Mouse (Mus musculus) forebrain, embryonic 16.5 days (tissue): ENCODE data around the gene Vmn2r10. TPM values are rescaled to one million over a fixed set of nuclear protein-coding genes. Genes with fewer than 3 reads are reported as not detected.
"Not testable (repeated sequence)": the region's sequence is repeated elsewhere in the genome, so short reads cannot be mapped to it uniquely, and the experiment has no call there.

Source experiments
- ATAC-seq: fragments of 200-750 bp; cut with Nextera tagmentation; 2 replicates; pipeline ENCODE4 v1.8.0; 2017; ENCODE audit warnings: mild to moderate bottlenecking, moderate library complexity
- H3K27ac ChIP-seq: fragments of 300-500 bp; sonication (generic); 2 replicates; pipeline ENCODE4 v1.5.1; 2014; ENCODE audit warnings: low read length, control low read depth
- H3K27me3 ChIP-seq: fragments of 300-500 bp; sonication (generic); replicated peaks from 2 replicates; pipeline ENCODE4 v1.6.1; 2014; ENCODE audit warnings: low read length; ENCODE audit not compliant: control insufficient read depth, insufficient read depth
- H3K36me3 ChIP-seq: fragments of 300-500 bp; sonication (generic); 2 replicates; pipeline ENCODE4 v1.6.1; 2014; ENCODE audit not compliant: control insufficient read depth, insufficient read depth
- H3K4me1 ChIP-seq: fragments of 300-500 bp; sonication (generic); replicated peaks from 2 replicates; pipeline ENCODE4 v1.6.1; 2014; ENCODE audit warnings: low read length; ENCODE audit not compliant: control insufficient read depth, insufficient read depth
- H3K4me2 ChIP-seq: fragments of 300-500 bp; sonication (generic); 2 replicates; pipeline ENCODE4 v1.6.1; 2014; ENCODE audit warnings: mild to moderate bottlenecking, low read length, control low read depth
- H3K4me3 ChIP-seq: fragments of 300-500 bp; sonication (generic); replicated peaks from 2 replicates; pipeline ENCODE4 v1.5.1; 2014; ENCODE audit warnings: mild to moderate bottlenecking, low read length, control low read depth
- H3K9ac ChIP-seq: fragments of 300-500 bp; sonication (generic); replicated peaks from 2 replicates; pipeline ENCODE4 v1.6.1; 2014; ENCODE audit warnings: low read depth, low read length, control low read depth
- H3K9me3 ChIP-seq: fragments of 300-500 bp; sonication (generic); 2 replicates; pipeline ENCODE4 v1.6.1; 2016; ENCODE audit warnings: low read length; ENCODE audit not compliant: control insufficient read depth
- WGBS: fragments of 180-500 bp; shearing (Covaris S2); extraction: QIAGEN DNeasy Blood & Tissue Kit; methylation state at CpG from one replicate; pipeline ENCODE4 v1.1.7; 2014; 5-methylcytosine and 5-hydroxymethylcytosine counted together
- polyA plus RNA-seq: library from polyadenylated mRNA; unstranded; fragments of >200 nt; fragmentation: Nextera tagmentation; extraction: Ambion mirVana; gene quantifications from 2 replicates; pipeline ENCODE4 v1.2.1, GENCODE M21; 2015

Vmn2r10 gene
- polyA plus RNA-seq = not detected in 2 replicates

DNA sequence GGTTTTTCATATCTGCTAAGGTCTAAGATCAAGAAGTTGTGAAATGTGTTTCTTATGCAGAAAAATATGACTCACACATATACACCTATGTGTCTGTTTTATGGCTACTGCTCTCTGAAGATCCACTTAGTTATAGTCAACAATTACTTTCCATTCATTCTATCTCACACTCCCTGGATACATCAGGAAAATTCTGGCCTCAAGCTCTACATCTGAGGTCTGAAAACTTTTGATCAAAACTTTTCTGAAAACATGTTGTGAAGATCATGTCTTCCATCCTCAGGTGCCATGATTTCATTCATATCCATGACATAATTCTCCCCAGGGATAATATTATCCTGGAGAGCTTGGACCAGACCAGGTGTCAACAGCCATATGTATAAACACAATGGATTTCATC is at the start of gene Vmn2r10:
Gene Vmn2r10 (minus strand): TSS at position 101 of the 400 bp plus-strand sequence.
- H3K4me2 ChIP-seq, H3K27me3 ChIP-seq, H3K36me3 ChIP-seq, ATAC-seq, H3K27ac ChIP-seq, H3K9me3 ChIP-seq, H3K4me1 ChIP-seq, H3K9ac ChIP-seq, H3K4me3 ChIP-seq: not testable (repeated sequence)

DNA sequence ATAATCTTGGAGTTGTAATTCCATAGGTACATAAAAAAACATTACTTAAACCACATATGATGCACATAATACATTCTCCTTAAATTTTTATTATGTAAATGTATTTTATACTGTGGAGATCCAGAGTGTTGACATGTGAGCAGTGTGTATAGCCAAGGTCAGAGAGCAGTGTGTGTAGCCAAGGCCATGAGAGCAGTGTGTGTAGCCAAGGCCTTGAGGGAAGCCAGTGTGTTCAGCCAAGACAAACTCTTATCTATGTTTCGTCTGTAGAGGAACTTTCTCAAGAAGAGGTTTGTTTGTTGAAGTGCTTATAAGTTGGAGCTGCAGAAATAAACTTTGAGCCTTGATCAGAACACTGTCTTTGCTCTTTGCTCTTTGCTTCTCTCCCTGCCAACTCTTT is 49.0 kb upstream of the Vmn2r10 start:
- no peak for ATAC-seq
- Histone ChIP-seq H3K9me3 (no peaks in the 10 kb centered on the region), H3K27ac (no peak overlapping the region), H3K4me3 (no peak overlapping the region), H3K4me1 (no peaks in the 10 kb centered on the region), H3K36me3 (no peaks in the 10 kb centered on the region), H3K4me2 (no peak overlapping the region), H3K9ac (no peak overlapping the region), H3K27me3 (no peaks in the 10 kb centered on the region)
- WGBS = 83% methylated on average over 1 of the region's 1 CpGs

DNA sequence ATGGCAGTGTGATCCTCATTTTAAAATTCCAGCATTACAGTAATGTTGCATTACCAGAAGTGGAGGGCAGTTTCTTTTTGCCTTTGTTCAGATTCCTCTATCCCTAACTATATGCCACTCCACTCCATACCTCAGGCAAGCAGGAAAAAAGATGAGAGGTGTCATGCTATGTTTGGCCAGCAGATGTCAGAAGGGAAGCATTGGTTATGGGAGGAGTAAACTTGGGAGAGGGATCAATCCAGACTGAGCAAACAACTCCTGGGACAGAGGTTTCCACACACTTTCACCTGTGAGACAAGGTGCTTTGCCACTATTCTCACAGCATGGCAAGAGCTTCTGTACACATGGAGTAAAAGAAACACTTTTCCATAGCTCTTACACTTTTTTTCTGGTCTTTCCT is 26.3 kb upstream of the Vmn2r10 start:
- Histone ChIP-seq H3K4me2 (no peak overlapping the region), H3K9me3 (0 out of 2 replicates have a peak, but pooled peaks cover 3% of the 10 kb centered on the region), H3K9ac (no peak overlapping the region), H3K36me3 (no peaks in the 10 kb centered on the region), H3K4me3 (no peak overlapping the region), H3K27ac (no peak overlapping the region), H3K4me1 (no peaks in the 10 kb centered on the region), H3K27me3 (no peaks in the 10 kb centered on the region)
- no peak for ATAC-seq

DNA sequence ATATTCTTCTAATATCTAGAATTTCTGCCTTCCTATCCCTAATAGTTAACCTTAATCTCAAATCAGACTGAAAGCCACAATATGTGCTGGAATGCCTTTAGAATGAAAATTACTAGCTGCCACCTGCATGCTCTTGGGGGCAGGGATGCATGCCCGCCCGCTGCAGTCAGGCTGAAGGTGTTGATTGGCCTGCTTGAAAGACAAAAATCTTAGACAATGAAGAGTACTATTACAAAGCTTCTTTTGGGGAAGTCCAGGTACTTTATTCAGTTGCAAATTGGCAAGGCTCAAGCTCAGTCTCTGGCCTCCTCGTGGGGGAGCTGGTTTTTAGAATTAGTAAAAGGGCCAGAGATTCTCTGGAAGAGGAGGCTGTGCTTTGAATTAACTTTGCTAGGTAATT is 17.4 kb downstream of the Vmn2r10 start:
- Histone ChIP-seq H3K9me3 (peaks cover 14% of the 10 kb centered on the region), H3K4me1 (no peaks in the 10 kb centered on the region), H3K4me2 (no peak overlapping the region), H3K9ac (no peak overlapping the region), H3K36me3 (no peaks in the 10 kb centered on the region), H3K27me3 (no peaks in the 10 kb centered on the region), H3K4me3 (no peak overlapping the region), H3K27ac (no peak overlapping the region)
- 73% methylated on average over 3 of the region's 3 CpGs for WGBS
- no peak for ATAC-seq

Other genes starting within 250 kb of the Vmn2r10 start
- gene Rnf212, start 231.5 kb downstream of the Vmn2r10 start, polyA plus RNA-seq = not detected in 2 replicates
- not detected in 2 replicates for gene Tmed11, start 211.2 kb downstream of the Vmn2r10 start, polyA plus RNA-seq
- gene Vmn2r8, start 197.7 kb downstream of the Vmn2r10 start, polyA plus RNA-seq = not detected in 2 replicates
- gene Vmn2r9, start 153.9 kb downstream of the Vmn2r10 start, polyA plus RNA-seq = not detected in 2 replicates
- not detected in 2 replicates for gene Vmn2r11, start 53.0 kb upstream of the Vmn2r10 start, polyA plus RNA-seq
- gene Vmn2r12, start 91.4 kb upstream of the Vmn2r10 start, polyA plus RNA-seq = not detected in 2 replicates
- not detected in 2 replicates for gene Vmn2r13, start 185.7 kb upstream of the Vmn2r10 start, polyA plus RNA-seq
- gene Vmn2r14, start 218.2 kb upstream of the Vmn2r10 start, polyA plus RNA-seq = not detected in 2 replicates